Mouse (Mus musculus) G1E (cell line): ENCODE data around the gene Map3k5.

ENCODE experiments used
- CTCF ChIP-seq: IDR thresholded peaks from 2 replicates; pipeline ENCODE4 v1.5.1; 2012; ENCODE audit warnings: low read depth, low read length, inconsistent platforms, mixed read lengths
- POLR2AphosphoS5 ChIP-seq: IDR thresholded peaks from 2 replicates; pipeline ENCODE4 v1.6.1; 2012; ENCODE audit warnings: low read depth, low read length, inconsistent platforms; ENCODE audit not compliant: insufficient replicate concordance
- TAL1 ChIP-seq: conservative IDR thresholded peaks from 2 replicates; pipeline ENCODE4 v1.6.1; 2012; ENCODE audit warnings: low read depth, low read length, inconsistent platforms, mixed read lengths

DNA sequence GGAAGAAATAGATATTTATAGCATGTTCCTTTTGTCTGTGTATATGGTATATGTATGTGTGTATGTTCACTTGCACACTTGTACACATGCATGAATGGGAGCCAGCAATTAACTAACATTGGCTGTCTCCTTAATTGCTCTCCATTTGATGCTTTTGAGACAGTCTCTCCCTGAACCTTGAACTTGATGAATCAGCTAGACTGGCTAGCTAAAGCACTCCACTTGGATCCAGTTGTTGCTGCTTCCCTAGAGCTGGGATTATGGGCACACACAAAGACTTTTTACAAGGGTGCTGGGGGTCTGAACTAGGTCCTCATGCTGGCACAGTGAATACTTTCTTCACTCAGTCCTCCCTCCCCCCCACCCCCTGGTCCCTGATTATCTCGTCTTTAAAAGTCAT is 28.9 kb downstream of the Map3k5 start:
- TF ChIP-seq CTCF (no peak), TAL1 (no peak), POLR2AphosphoS5 (no peak)
